Mouse (Mus musculus) v-Abl transformed pro-B cells (cell line): ENCODE measurements at regions not wholly inside any gene's neighbourhood (a gene's known extent, or its start where the extent isn't known, plus 50 kb on each side); places are given as distances from the start of the nearest gene placed in this dataset.

ENCODE experiments used
- in situ Hi-C, 2 experiments: fragments of 400-800 bp; cut with MboI; formaldehyde crosslinking; loops; one replicate each; pipeline ENCODE4 v1.15.1; 2025; ENCODE audit not compliant: unreplicated experiment in 2 of 2

DNA sequence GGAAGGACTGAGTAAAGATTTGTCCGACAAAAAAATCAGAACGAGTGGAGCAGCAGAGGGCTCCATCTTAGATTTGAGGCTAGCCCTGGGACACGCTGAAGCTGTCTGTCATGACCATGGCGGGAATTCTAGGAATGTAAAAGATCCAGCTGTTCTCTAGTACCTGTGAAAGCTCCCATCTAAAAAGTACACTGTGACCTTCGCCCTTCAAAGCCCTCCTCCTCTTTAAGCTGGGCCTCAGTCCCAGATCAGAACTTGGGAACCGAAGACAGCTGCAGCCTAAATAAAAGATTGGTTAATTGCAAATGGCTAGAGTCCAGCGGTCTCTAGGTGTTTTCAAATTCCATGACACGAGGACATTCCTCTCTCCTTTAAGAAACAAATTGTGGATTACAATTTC is 195.6 kb downstream of the Parm1 start:
- in situ Hi-C loops, result no loop called here

GRCm38 (mm10) chr5:91709494-91710286 is 192.3 kb downstream of the Parm1 start:
- in situ Hi-C loops, result no loop called here

DNA sequence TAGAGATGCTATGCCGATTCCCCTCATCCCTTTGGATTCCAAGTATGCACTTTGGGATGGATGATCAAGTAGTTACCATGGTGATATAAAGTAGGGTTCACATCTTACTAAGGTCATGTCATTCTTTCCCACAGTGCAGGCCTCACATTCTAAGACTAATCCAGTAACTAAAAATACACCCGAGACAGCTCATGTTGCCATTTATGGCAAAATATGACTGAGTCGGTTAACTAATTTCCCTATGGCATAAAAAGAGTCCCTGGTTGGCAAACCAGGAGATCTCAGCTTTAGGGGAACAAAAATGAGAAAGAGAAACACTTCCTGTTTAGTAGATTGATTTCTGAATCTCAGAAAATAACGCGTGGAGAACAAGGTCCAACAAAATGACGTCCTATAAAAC is 190.7 kb downstream of the Parm1 start:
- in situ Hi-C loops, result no loop called here

DNA sequence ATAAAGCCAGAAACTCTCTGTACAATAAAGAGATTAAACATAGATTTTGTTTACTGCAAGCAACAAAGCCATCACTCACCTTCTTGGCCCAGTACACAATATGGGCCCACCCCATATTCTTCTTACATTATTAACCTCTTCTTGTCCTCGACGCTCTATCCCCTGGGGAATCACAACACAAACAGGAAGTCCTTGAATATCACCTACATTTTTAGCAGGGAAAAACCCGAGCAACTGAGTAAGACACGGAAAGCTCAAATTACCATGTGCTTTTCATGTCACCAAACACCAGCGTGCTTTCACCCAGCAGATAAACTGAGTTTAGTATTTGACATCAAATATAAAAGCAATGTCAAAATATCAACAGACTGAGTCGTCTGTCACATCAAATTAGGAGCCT is 179.7 kb downstream of the Parm1 start:
- in situ Hi-C loops, result no loop called here

DNA sequence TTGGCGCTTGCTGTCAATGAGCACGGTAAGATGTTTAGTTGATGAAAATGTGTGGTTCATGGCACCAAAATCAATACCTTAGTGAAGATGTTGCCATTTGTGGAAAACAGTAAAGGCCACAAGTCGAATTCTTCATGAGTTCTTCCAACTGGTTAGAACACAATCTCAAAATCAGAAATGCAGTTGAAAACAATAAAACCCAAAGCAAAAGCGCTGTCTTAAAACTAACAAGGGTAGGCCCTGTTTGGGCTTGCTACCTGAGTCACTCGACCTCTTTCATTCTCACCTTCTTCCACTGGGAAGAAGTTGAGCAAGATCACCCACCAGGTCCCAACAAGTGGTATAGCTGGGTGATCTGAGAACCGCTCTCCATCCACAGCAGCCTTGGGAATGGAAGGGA is 179.1 kb downstream of the Parm1 start:
- in situ Hi-C loops, result no loop called here

GRCm38 (mm10) chr5:91695632-91696031 is 178.2 kb downstream of the Parm1 start:
- in situ Hi-C loops, result no loop called here

DNA sequence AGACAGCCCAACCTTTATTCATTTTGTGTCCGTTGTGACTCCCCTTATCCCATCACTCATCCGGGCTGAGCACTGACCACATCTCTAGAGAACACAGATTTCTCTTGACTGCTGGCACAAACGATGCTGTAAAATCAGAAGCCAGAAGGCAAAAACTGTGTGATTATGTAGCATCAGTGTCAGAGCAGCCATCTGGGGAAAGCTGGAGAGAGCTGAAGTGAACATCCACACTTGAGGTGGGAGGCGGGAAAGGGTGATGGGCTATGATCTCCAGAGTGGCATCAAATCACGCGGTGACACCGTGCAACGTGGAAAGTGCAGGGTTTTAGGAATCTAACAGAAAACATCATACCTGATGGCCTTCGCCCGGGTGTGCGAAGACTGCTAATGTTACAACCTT is 175.9 kb downstream of the Parm1 start:
- in situ Hi-C loops, result no loop called here

DNA sequence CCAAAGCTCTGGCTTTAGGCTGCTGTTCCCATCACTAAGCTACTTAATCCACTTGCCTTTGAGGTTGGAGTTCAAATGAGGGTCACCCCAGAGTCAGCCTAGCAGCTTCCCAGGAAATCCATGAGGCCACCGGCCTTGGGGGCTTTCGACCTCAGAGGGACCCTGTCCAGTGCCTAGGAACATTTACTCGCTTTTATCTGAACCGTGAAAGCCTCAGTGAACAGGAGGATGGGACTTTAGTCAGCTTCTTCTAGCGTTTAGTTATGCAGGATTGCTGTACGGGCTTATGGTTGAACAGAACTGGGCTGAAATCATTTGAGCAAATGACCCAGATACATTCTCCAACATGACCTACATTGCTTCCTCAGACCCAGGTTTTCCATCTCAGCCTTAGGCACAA is 174.9 kb downstream of the Parm1 start:
- in situ Hi-C loops, result no loop called here

- in situ Hi-C loops, result no loop called here
Observed at GRCm38 (mm10) chr5:91678727-91679126, 161.3 kb downstream of the Parm1 start.
